Mouse (Mus musculus) gastrocnemius, postnatal 36 days (tissue): ENCODE measurements at regions not wholly inside any gene's neighbourhood (a gene's known extent, or its start where the extent isn't known, plus 50 kb on each side); places are given as distances from the start of the nearest gene placed in this dataset.

Experiments used
- DNase-seq, 2 experiments: peaks; one replicate each; pipeline ENCODE4 v3.0.0; 2022
- intact Hi-C: fragments of 180-260 bp; cut with DNase I; formaldehyde crosslinking; loops from one replicate; pipeline ENCODE4 v1.15.1; 2025

DNA sequence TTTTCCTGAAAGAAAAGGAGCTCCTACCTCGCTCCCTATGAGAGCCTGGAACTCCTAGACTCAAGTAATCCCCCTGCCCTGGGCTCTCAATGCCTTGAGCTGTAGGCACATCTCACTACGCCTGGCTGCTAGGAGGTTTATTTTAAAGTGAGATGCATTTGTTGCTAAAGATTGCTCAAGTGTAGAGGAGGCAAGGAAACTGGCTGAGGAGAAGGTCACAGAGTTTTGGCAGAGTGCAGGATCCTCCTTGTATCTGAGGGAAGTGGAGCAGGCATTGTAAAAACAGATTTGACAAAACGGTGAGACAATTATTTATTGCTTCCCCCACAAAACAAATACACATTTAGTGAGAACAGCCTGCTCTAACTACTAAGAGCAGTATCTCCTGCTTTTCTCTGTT lies 228.7 kb downstream of the Gm5426 start:
- intact Hi-C loops = no loop called here
- DNase-seq = no peak

DNA sequence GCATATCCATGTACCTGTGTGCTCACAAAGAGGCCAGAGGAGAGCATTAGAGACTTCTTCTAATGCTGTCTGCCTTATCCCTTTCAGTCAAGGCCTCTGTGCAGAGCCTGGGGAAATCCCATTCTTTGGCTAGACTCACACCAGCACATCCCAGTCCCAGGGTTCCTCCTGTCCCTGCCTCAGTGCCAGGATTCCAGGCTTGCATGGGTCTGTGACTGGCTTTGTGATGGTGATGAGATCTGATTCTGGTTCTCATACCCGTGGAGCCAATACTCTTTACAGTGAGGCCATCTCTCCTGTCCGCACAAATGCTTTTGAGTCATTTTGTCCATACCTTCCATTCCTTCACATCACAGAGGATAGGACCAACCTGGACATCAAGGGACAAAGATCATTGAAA lies 230.5 kb downstream of the Gm5426 start:
- intact Hi-C loops = no loop called here
- no peak for DNase-seq

- peak in 1 of 2 experiments; percentile 16 for DNase-seq
- intact Hi-C loops = no loop called here
These were observed 234.3 kb downstream of the Gm5426 start for GRCm38 (mm10) chr10:96370547-96371320.

- intact Hi-C loops = no loop called here
- no peak for DNase-seq
These were observed 234.9 kb downstream of the Gm5426 start for GRCm38 (mm10) chr10:96371321-96371653.

DNA sequence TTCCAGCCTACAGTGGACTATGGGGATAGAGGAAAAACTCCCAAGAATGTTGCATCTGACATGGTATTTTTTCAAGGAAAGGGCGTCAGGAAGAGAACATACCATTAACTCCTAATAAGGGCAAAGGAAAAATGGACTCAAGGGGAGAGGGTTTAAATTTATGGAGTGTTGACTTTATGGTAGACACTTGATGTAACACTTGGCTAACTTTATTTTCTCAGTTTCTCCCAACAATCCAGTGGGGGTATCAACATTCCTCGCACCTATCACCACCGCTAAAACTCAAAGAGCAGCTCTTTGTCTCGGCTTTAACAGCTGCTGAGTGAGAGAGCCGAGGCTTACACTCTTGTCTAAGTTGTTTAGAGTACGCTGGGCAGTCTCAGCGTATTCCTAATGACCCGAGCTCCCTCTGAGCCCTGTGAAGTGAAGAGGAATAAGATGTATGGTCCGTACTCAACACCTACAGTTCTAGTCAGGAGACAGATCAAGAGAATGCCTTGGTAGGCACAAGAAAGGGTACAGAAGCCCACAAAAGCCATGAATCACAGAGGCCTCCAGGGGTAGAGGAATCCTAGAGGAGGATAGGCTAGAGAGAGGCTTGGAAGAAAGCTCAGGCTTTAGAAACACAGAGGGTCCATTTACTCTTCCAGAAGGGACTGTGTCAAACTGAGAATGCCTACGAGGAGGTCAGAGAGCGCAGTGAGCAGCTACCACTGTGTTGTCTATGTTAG lies 236.4 kb downstream of the Gm5426 start:
- intact Hi-C loops = no loop called here
- no peak for DNase-seq

DNA sequence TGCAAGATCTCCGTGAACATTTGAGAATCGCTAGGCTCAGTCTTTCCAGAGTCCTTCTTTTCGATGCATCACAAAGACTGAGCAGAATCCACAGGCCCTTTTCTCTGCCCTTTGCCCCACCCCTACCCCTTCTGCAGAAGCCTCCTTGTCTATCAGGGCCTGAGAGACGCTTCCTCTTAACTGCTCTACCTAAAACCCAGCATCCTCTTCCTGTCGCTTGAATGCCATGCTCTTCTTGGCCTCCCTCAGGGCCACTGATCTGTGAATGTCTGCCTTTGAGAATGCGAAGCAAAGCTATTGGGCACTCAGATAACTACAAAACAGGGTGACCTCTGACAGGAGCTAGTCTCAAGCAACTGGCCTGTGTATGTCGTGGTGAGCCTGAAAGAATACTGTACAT lies 237.1 kb downstream of the Gm5426 start:
- DNase-seq = no peak
- intact Hi-C loops = no loop called here

GRCm38 (mm10) chr10:96374293-96375069 lies 238.1 kb downstream of the Gm5426 start:
- intact Hi-C loops = no loop called here
- DNase-seq = no peak

- intact Hi-C loops = no loop called here
- DNase-seq = no peak
These were observed 238.7 kb downstream of the Gm5426 start for GRCm38 (mm10) chr10:96375070-96375447.

- DNase-seq = no peak
These were observed 239.3 kb upstream of the Btg1 start for GRCm38 (mm10) chr10:96377549-96377948.

DNA sequence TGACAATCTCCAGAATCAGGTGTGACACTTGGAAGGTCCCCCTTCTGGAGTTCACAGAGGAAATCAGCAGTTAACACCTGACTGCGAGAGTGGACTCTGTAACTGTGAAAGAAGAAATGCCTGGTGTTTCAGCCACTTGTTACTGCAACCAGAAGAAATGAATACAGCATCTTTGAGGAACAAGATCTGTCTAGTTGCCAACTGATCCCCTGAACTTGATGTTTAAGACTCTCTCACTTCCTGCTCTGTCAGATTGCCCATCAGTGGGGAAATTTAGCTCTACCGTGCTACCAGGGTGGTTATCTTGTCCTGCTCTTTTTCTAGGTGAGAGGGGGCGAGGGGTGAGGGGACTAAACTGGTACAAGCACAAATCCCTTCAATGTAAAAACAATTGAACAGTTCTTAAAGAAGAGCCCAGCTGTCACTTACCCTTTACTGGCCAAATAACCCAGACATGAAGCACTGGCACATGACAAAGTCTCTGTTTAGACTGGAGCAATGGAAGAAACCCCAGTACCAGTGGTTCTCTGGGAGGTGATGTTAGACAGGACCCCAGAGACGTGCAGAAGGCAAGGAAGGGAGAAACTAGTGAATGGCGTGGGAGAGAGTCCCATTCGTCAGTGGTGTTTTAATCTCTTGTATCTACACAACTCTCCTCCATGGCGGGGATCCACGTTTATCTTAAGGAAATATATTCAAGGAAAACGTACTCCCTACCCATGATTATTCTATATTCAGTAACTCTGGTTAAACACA lies 237.6 kb upstream of the Btg1 start:
- no peak for DNase-seq
- intact Hi-C loops = no loop called here

More at GRCm38 (mm10) chr10:96377549-96377948, 239.3 kb upstream of the Btg1 start:
- intact Hi-C loops = no loop called here

DNA sequence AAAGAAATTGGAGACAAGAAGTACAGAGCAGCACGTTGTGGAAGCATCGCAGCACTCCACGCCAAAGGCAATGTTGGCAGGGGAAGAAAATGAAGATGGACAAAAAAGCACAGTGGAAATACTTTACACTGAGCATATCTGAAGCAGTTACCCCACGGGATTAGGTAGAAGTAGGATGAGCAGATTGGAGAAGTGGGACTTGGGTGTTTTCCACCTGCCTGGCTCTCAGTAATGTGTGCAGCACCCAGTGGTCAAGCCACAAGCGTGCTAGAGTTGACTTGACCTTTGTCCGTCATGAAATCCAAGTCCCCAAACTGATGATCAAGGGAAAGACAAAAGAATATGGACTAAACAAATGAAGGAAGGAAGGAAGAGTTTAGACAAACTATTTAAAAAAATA lies 235.1 kb upstream of the Btg1 start:
- DNase-seq = no peak
- intact Hi-C loops = no loop called here

GRCm38 (mm10) chr10:96391748-96392147 lies 225.1 kb upstream of the Btg1 start:
- DNase-seq = no peak
- intact Hi-C loops = no loop called here

DNA sequence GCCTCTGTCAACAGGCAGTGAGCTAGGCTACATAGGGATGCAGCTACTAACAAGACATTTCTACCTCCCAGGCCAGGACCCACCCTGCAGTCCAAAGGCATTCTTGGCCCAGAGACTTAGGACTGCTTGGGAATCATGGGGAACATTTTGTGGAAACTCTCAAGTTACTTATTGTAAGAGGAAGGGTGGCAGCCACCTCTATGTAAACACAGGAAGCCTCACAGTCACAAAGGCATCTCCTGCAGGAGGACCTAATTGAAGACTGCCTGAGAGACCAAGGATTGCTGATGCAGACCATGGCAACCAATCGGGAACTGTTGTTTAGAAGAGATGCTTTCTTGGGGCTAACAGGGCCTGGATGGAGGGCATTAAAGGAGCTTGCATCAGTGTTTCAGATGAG lies 224.0 kb upstream of the Btg1 start:
- DNase-seq = no peak
- intact Hi-C loops = no loop called here

DNA sequence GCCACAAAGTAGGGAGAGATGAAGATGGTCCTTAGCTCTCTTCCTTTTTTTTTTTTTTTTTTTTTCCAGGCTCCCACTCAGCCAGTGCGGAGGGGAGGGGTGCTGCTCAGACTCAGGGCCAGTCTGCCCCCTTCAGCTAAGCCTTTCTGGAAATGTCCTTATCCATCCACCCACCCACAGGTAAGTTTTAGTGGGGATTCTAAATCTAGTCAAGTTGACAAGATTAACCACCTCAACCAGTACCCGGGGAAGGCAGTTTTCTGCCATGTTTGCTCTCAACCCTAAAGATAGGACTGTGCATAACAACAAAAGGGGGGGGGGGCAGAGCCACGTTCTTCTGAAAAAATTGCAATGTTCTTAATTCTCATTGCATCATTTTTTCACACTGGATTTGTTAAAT lies 222.6 kb upstream of the Btg1 start:
- intact Hi-C loops = no loop called here
- DNase-seq = no peak

DNA sequence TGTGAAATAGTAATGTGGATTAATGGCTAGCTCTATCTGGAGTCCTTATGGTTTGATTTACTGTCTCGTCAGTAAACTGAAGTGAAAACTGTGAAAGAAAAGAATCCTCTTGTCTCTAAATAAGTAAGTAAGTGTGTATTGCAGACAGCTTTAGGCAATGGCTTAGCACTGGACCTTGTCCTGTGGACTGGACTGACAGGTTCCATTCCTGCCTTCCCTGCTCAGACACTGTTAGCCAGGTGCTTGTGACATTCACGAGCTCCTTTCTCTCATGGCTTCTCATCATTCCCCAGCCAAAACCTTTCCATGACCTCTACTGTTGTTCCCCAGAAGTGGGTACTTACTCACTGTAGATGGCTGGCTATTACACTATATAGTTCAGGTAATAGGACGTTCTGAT lies 221.8 kb upstream of the Btg1 start:
- no peak for DNase-seq
- intact Hi-C loops = no loop called here

- intact Hi-C loops = no loop called here
- no peak for DNase-seq
These were observed 218.8 kb upstream of the Btg1 start for GRCm38 (mm10) chr10:96397931-96398561.

GRCm38 (mm10) chr10:96398562-96399288 lies 218.1 kb upstream of the Btg1 start:
- DNase-seq = no peak
- intact Hi-C loops = no loop called here

DNA sequence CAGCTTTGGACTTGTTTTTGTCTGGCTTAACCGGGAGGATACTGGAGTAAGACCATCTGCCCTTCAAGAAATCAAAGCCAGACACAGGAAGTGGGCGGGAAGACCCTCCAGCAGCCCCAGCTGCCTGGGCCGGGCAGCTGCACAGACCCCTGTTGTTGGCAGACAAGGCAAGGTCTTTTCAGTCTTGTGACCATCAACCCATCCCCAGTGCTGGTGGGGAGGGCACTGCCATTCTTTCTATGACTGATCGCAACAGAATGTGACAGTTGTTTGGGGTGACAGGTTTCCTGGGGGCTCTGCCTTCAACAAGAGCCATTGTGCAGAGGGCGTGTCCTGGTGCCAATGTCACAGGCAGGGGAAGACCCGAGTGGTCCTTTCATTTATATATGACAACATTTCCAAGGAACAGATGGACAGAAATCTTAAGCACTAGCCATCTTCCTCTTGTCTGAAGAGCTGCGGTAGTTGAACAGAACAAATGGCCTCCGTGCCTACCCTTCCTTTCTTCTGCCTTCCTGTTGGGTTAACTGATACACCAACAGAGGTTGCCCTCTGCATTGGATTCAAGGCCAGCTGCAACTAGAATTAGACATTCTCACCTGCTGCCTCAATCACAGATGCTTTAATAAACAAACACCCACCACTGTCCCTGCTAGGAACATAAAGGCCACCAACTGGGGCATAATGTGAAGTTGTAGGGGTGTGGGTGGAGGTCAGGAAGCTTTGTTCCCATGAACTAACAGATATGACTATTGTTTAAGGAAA lies 217.0 kb upstream of the Btg1 start:
- intact Hi-C loops = no loop called here
- no peak for DNase-seq

- DNase-seq = no peak
- intact Hi-C loops = no loop called here
These were observed 216.0 kb upstream of the Btg1 start for GRCm38 (mm10) chr10:96400793-96401192.
